ENCODE assay signal across 13 mouse cellular contexts in the genomic region with DNA sequence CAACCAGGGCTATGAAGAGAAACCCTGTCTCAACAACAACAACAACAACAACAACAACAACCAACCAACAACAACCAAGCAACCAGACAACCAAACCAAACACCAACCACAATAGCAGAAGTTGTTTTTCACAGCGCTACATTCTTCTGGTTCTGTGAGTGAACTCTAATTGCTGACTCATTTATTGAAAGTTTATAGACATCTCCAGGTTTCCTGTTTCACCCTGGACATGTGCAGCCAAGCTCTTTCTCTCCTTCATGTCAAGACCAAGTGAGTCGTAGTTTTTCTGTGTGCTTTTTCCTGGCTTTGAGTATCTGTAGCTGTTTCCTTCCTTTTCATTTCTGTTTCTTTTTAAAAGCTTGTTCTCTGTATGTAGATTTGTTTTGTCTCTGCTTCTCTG.
A peak's percentile ranks its signal among the peaks of the same experiment; 100 is the strongest.
DNase-seq lines count a peak whose midpoint lies in the region; ATAC-seq and TF ChIP-seq lines count a peak whose summit lies in the region.
"Had no signal": no experiment of that assay in that cellular context is flagged by ENCODE, and none has a peak within 500 bp of the region (broad histone marks: within the 10 kb centered on the region; RNA-seq: fewer than 3 reads in every experiment).

No protein-coding gene starts in this region.

- no peak overlapping the region for H3K4me3 ChIP-seq in kidney, postnatal 0 days (replicated peaks; ENCODE audit: low read depth, low read length)
- H3K4me3 ChIP-seq in G1E (ENCODE audit: low read depth, low read length), result no peak overlapping the region

- no peak overlapping the region for H3K4me2 ChIP-seq in kidney, postnatal 0 days (ENCODE audit: low read length)

- no peak for DNase-seq in kidney, postnatal 0 days (ENCODE audit: low spot score)
- no peak for DNase-seq in kidney, postnatal 4 days
- DNase-seq in G1E (ENCODE audit: low spot score), result no peak
- DNase-seq in adrenal gland, adult 18-20 months (ENCODE audit: low spot score in 2 of 2), result no peak
- no peak for DNase-seq in frontal cortex, postnatal 25 days (ENCODE audit: low spot score in 2 of 2)
- DNase-seq: cerebellum, adult 2 months; gastrocnemius, postnatal 36 days; layer of hippocampus, postnatal 36 days; lung, adult 2 months had no signal

- H3K4me1 ChIP-seq in kidney, postnatal 0 days (replicated peaks; ENCODE audit: insufficient read depth, low read length), result 0 out of 2 replicates have a peak, but pooled peaks cover 10% of the 10 kb centered on the region
- no peaks in the 10 kb centered on the region; the same call in none of the 2 replicates for H3K4me1 ChIP-seq in G1E (ENCODE audit: insufficient read depth, low read depth, low read length)

- H3K9me3 ChIP-seq in kidney, postnatal 0 days (replicated peaks; ENCODE audit: low read length), result no peaks in the 10 kb centered on the region
- H3K9me3 ChIP-seq in G1E (replicated peaks), result no peaks in the 10 kb centered on the region

- no peak for ATAC-seq in kidney, postnatal 0 days (replicated peaks; ENCODE audit: low FRiP score, low read depth)
- peak; percentile 71 for ATAC-seq in G1E (ENCODE audit: extremely low read depth, insufficient number of reproducible peaks, low FRiP score, poor library complexity, severe bottlenecking)
- peak; percentile 74 to 84 for ATAC-seq in hematopoietic stem cell, adult 5-6 weeks (replicated peaks in 1 of 2; ENCODE audit: insufficient read depth in 1 of 2, low FRiP score in 2 of 2, low TSS enrichment in 1 of 2, low read depth in 1 of 2, poor library complexity in 2 of 2, severe bottlenecking in 2 of 2)
- no peak for ATAC-seq in erythroblast, adult 5-6 weeks (replicated peaks; ENCODE audit: low FRiP score, poor library complexity, severe bottlenecking)
- ATAC-seq: midbrain, embryonic 16.5 days had no signal

- no peak for TF ChIP-seq CTCF in kidney, postnatal 0 days (IDR thresholded peaks at IDR 0.05; ENCODE audit: low read depth)
- TF ChIP-seq CTCF in G1E (IDR thresholded peaks at IDR 0.05; ENCODE audit: low read depth, low read length), result no peak

- H3K9ac ChIP-seq in kidney, postnatal 0 days (ENCODE audit: low read depth, low read length), result no peak overlapping the region

- peak overlapping the region; percentile 84 for H3K27ac ChIP-seq in kidney, postnatal 0 days
- H3K27ac ChIP-seq: macrophage had no signal

- WGBS in kidney, postnatal 0 days, result 38% methylated on average over 2 of the region's 2 CpGs

- no peaks in the 10 kb centered on the region for H3K27me3 ChIP-seq in kidney, postnatal 0 days (ENCODE audit: insufficient read depth, low read length)
- H3K27me3 ChIP-seq in G1E (ENCODE audit: insufficient read depth, low read length), result no peaks in the 10 kb centered on the region

- no peaks in the 10 kb centered on the region for H3K36me3 ChIP-seq in kidney, postnatal 0 days (ENCODE audit: insufficient read depth, low read length)
- H3K36me3 ChIP-seq in G1E (replicated peaks), result peaks cover 4% of the 10 kb centered on the region

Comparison
In these comparisons a context has a peak if more than half of its experiments do, and no peak if none do; other contexts are left out.
1. ATAC-seq: peak in G1E (single experiment) and hematopoietic stem cell, adult 5-6 weeks (2 of 2); none in kidney, postnatal 0 days (single experiment) and erythroblast, adult 5-6 weeks (single experiment).